Mouse (Mus musculus): Measurements from ENCODE around the gene Kcnj14. TPM values are rescaled to one million over a fixed set of nuclear protein-coding genes. Genes with fewer than 3 reads are reported as not detected.

Gene Kcnj14
- total and polyA plus RNA-seq, 2 experiments from 2014 or later: 0.29 TPM; not detected in 1

GRCm38 (mm10) chr7:45784524-45785372 lies 39.8 kb downstream of the Kcnj14 start, which contains the start of gene Sult2b1:
Sult2b1 (minus strand) TSS chr7:45784669.
- peaks cover 66% of the 10 kb centered on the region for H3K27me3 ChIP-seq (ENCODE audit: control insufficient read depth, insufficient read depth, low read length)
- DNase-seq (ENCODE audit: low spot score) (peak; percentile 33), ATAC-seq (ENCODE audit: insufficient read depth, low read depth) (no peak)
- H3K9me3 ChIP-seq (replicated peaks; ENCODE audit: control insufficient read depth, low read length): no peaks in the 10 kb centered on the region
- H3K36me3 ChIP-seq (replicated peaks; ENCODE audit: control insufficient read depth, insufficient read depth, low read length): no peaks in the 10 kb centered on the region
- H3K9ac ChIP-seq (replicated peaks; ENCODE audit: low read depth, low read length): peak within 1 kb of the TSS; percentile 48
- WGBS: 27% methylated on average over 18 of the region's 20 CpGs
- H3K4me1 ChIP-seq (ENCODE audit: control insufficient read depth, insufficient read depth): no peaks in the 10 kb centered on the region; the same call in 1 of the 2 replicates
- H3K27ac ChIP-seq (ENCODE audit: low read depth): no peak within 1 kb of the TSS
- peak within 1 kb of the TSS; percentile 58 for H3K4me3 ChIP-seq (ENCODE audit: low read depth, low read length)
- H3K4me2 ChIP-seq (ENCODE audit: low read depth, low read length): peak within 1 kb of the TSS; percentile 77
- TF ChIP-seq EP300 (IDR thresholded peaks at IDR 0.05; ENCODE audit: low read depth) (no peak), CTCF (IDR thresholded peaks at IDR 0.05; ENCODE audit: low read depth) (no peak)

GRCm38 (mm10) chr7:45783511-45784091 lies 41.0 kb downstream of the Kcnj14 start, which contains the start of gene Lmtk3:
Lmtk3 (plus strand) TSS chr7:45783738.
- Histone ChIP-seq H3K27ac (ENCODE audit: low read depth) (no peak within 1 kb of the TSS), H3K27me3 (ENCODE audit: control insufficient read depth, insufficient read depth, low read length) (peaks cover 73% of the 10 kb centered on the region), H3K36me3 (replicated peaks; ENCODE audit: control insufficient read depth, insufficient read depth, low read length) (no peaks in the 10 kb centered on the region), H3K9me3 (replicated peaks; ENCODE audit: control insufficient read depth, low read length) (no peaks in the 10 kb centered on the region), H3K4me2 (ENCODE audit: low read depth, low read length) (peak within 1 kb of the TSS; percentile 77), H3K9ac (replicated peaks; ENCODE audit: low read depth, low read length) (peak within 1 kb of the TSS; percentile 48), H3K4me3 (ENCODE audit: low read depth, low read length) (peak within 1 kb of the TSS; percentile 58), H3K4me1 (ENCODE audit: control insufficient read depth, insufficient read depth) (peaks cover 5% of the 10 kb centered on the region; the same call in 1 of the 2 replicates)
- DNase-seq (ENCODE audit: low spot score): peak; percentile 60
- TF ChIP-seq CTCF (IDR thresholded peaks at IDR 0.05; ENCODE audit: low read depth): peak; percentile 29
- TF ChIP-seq EP300 (IDR thresholded peaks at IDR 0.05; ENCODE audit: low read depth): no peak
- peak; percentile 40; the same call in 1 of the 2 replicates for ATAC-seq (ENCODE audit: insufficient read depth, low read depth)
- WGBS: 1% methylated on average over 38 of the region's 38 CpGs

- 59% methylated on average over 4 of the region's 4 CpGs for WGBS
- ATAC-seq (ENCODE audit: insufficient read depth, low read depth) (no peak), DNase-seq (ENCODE audit: low spot score) (no peak)
- no peak overlapping the region for H3K9ac ChIP-seq (replicated peaks; ENCODE audit: low read depth, low read length)
- H3K4me3 ChIP-seq (ENCODE audit: low read depth, low read length): no peak overlapping the region
- H3K27me3 ChIP-seq (ENCODE audit: control insufficient read depth, insufficient read depth, low read length): peaks cover 69% of the 10 kb centered on the region
- H3K27ac ChIP-seq (ENCODE audit: low read depth): no peak overlapping the region
- H3K9me3 ChIP-seq (replicated peaks; ENCODE audit: control insufficient read depth, low read length): no peaks in the 10 kb centered on the region
- H3K36me3 ChIP-seq (replicated peaks; ENCODE audit: control insufficient read depth, insufficient read depth, low read length): no peaks in the 10 kb centered on the region
- H3K4me2 ChIP-seq (ENCODE audit: low read depth, low read length): no peak overlapping the region
- TF ChIP-seq CTCF (IDR thresholded peaks at IDR 0.05; ENCODE audit: low read depth) (no peak), EP300 (IDR thresholded peaks at IDR 0.05; ENCODE audit: low read depth) (no peak)
- peaks cover 5% of the 10 kb centered on the region; the same call in 1 of the 2 replicates for H3K4me1 ChIP-seq (ENCODE audit: control insufficient read depth, insufficient read depth)
Observed at GRCm38 (mm10) chr7:45782271-45782670, 42.3 kb downstream of the Kcnj14 start.

GRCm38 (mm10) chr7:45779081-45779641 lies 45.4 kb downstream of the Kcnj14 start:
- no peak for ATAC-seq (ENCODE audit: insufficient read depth, low read depth)
- H3K27ac ChIP-seq (ENCODE audit: low read depth): no peak overlapping the region
- DNase-seq (ENCODE audit: low spot score): no peak
- TF ChIP-seq EP300 (IDR thresholded peaks at IDR 0.05; ENCODE audit: low read depth): no peak
- WGBS: 16% methylated on average over 22 of the region's 22 CpGs
- peak overlapping the region; percentile 39; the same call in 1 of the 2 replicates for H3K4me2 ChIP-seq (ENCODE audit: low read depth, low read length)
- H3K9me3 ChIP-seq (replicated peaks; ENCODE audit: control insufficient read depth, low read length): no peaks in the 10 kb centered on the region
- H3K4me1 ChIP-seq (ENCODE audit: control insufficient read depth, insufficient read depth): peaks cover 5% of the 10 kb centered on the region; the same call in 1 of the 2 replicates
- H3K27me3 ChIP-seq (ENCODE audit: control insufficient read depth, insufficient read depth, low read length): peaks cover 38% of the 10 kb centered on the region
- H3K9ac ChIP-seq (replicated peaks; ENCODE audit: low read depth, low read length): no peak overlapping the region
- no peak overlapping the region for H3K4me3 ChIP-seq (ENCODE audit: low read depth, low read length)
- H3K36me3 ChIP-seq (replicated peaks; ENCODE audit: control insufficient read depth, insufficient read depth, low read length): no peaks in the 10 kb centered on the region

- Histone ChIP-seq H3K9ac (replicated peaks; ENCODE audit: low read depth, low read length) (no peak overlapping the region), H3K9me3 (replicated peaks; ENCODE audit: control insufficient read depth, low read length) (no peaks in the 10 kb centered on the region), H3K27ac (ENCODE audit: low read depth) (no peak overlapping the region), H3K4me3 (ENCODE audit: low read depth, low read length) (no peak overlapping the region), H3K4me1 (ENCODE audit: control insufficient read depth, insufficient read depth) (peaks cover 5% of the 10 kb centered on the region; the same call in 1 of the 2 replicates), H3K4me2 (ENCODE audit: low read depth, low read length) (no peak overlapping the region), H3K27me3 (ENCODE audit: control insufficient read depth, insufficient read depth, low read length) (peaks cover 26% of the 10 kb centered on the region; the same call in 1 of the 2 replicates), H3K36me3 (replicated peaks; ENCODE audit: control insufficient read depth, insufficient read depth, low read length) (no peaks in the 10 kb centered on the region)
- no peak for TF ChIP-seq EP300 (IDR thresholded peaks at IDR 0.05; ENCODE audit: low read depth)
- no peak for TF ChIP-seq CTCF (IDR thresholded peaks at IDR 0.05; ENCODE audit: low read depth)
- WGBS: 51% methylated on average over 7 of the region's 7 CpGs
- ATAC-seq (ENCODE audit: insufficient read depth, low read depth): no peak
- no peak for DNase-seq (ENCODE audit: low spot score)
Observed at GRCm38 (mm10) chr7:45775237-45775636, 49.3 kb downstream of the Kcnj14 start.

All from heart, postnatal 0 days (tissue).